Mouse (Mus musculus) heart, postnatal 14 days (tissue): ENCODE results near the gene Fbxo33. TPM values are rescaled to one million over a fixed set of nuclear protein-coding genes. Genes with fewer than 3 reads are reported as not detected.

ENCODE experiments used
- DNase-seq, 2 experiments: peaks; one replicate each; pipeline ENCODE4 v3.0.0; 2021 to 2022
- intact Hi-C: fragments of 180-260 bp; cut with DNase I; formaldehyde crosslinking; loops from one replicate; pipeline ENCODE4 v1.15.1; 2025
- microRNA-seq, 2 experiments: library from miRNA; unstranded; fragments of <30 nt; microRNA quantifications; one replicate each; pipeline ENCODE4 v1.2.0; 2021 to 2022
- total RNA-seq, 2 experiments: library from RNA; stranded (reverse); gene quantifications; 2 replicates each; pipeline ENCODE4 v1.2.3; 2021

The Fbxo33 gene
- total RNA-seq, 2 experiments from 2014 or later = 8.1 to 9.2 TPM

GRCm38 (mm10) chr12:59205571-59205970 lies 14.0 kb downstream of the Fbxo33 start:
- intact Hi-C loops = no loop called here
- no peak for DNase-seq

- DNase-seq = no peak
- intact Hi-C loops = no loop called here
Observed at GRCm38 (mm10) chr12:59199361-59199760, 20.2 kb downstream of the Fbxo33 start.

DNA sequence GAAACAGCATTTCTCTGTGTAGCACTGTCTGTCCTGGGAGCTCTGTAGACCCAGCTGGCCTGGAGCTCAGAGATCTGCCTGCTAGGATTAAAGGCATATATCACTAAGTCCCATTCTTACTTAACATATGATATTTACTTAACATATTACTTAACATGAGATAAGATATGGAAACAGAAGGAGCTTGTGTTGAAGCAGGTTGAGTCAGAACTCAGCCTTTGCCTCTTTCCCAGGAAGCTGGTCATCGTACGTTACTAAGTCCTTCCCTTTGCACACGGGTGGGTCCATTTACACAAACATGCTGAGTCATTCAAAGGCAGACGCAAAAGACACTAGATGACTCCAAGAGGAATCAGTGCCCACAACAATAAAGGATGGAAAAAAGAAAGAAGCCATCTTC lies 20.8 kb downstream of the Fbxo33 start:
- intact Hi-C loops = no loop called here
- DNase-seq = no peak

GRCm38 (mm10) chr12:59195941-59196340 lies 23.6 kb downstream of the Fbxo33 start:
- DNase-seq = no peak
- intact Hi-C loops = no loop called here

GRCm38 (mm10) chr12:59195065-59195464 lies 24.5 kb downstream of the Fbxo33 start:
- intact Hi-C loops = no loop called here
- DNase-seq = no peak

GRCm38 (mm10) chr12:59194341-59195003 lies 25.1 kb downstream of the Fbxo33 start:
- DNase-seq = no peak
- intact Hi-C loops = no loop called here

DNA sequence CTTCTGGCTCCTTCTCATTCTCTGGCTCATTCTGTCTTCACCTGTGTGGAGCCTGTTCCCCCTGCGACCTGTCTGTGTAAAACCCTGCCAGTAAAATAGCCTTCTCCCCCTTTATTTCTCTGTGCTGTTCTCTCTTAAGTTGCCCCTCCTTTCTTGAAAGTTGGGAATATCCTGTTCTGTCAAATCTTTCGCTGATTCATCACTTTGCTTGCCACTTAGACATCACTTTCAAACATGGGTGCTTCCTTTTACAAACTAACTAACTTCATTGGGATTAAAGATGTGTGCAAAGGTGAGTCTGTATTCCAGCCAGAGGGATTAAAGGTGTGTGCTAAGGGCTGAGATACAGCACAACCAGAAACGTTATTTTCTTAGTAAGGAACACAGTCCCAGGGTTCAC lies 25.9 kb downstream of the Fbxo33 start:
- intact Hi-C loops = no loop called here
- no peak for DNase-seq

DNA sequence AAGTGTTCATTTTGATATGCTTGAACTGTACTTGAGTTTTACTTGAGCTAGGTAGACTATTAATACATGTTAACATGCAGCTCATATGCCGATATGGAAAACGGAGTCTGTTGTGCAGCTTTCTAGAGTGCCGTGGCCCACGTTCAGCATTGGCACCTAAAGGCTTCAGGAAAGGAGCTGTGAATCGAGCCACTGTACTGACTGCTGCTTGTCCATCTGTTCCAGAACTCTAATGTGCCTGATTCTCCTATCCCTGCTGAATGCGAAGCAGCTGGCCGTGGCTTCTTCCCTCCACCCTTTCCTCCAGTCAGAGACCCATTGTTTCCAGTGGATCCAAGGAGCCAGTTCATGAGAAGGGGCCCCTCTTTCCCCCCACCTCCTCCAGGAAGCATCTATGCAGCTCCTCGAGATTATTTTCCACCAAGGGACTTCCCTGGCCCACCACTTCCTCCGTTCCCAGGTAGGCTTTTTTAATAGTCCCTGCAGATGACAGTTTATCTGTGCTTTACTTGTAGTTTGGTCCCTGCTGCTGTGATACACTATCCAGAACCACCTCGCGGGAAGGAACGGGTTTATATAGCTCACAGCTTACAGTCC lies 31.3 kb downstream of the Fbxo33 start:
- intact Hi-C loops = no loop called here
- DNase-seq = no peak

GRCm38 (mm10) chr12:59177814-59178213 lies 41.7 kb downstream of the Fbxo33 start:
- no peak for DNase-seq
- intact Hi-C loops = no loop called here

- intact Hi-C loops = no loop called here
- no peak for DNase-seq
Observed at GRCm38 (mm10) chr12:59169935-59170334, 49.6 kb downstream of the Fbxo33 start.

DNA sequence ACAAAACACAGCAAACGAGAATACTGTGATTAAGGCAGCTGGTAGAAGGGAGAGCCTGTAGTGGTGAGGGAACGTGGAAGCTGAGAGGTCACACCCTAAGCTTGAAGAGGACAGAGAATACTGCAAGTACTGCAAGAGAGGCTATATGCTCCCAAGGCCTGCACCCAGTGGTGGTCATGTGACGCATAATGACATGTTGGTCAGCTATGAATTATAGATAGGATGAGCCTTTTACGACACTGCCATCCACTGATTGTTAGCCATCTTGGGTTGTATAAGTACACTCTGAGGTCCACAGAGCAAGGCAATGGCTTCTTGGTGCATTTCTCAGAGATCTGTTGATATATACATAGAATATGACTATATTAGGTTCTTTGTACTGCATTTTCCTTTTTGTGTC lies 53.0 kb downstream of the Fbxo33 start:
- DNase-seq = no peak
- intact Hi-C loops = no loop called here

- intact Hi-C loops = no loop called here
Observed at GRCm38 (mm10) chr12:59164522-59164921, 55.0 kb downstream of the Fbxo33 start.

GRCm38 (mm10) chr12:59162797-59163196 lies 56.7 kb downstream of the Fbxo33 start:
- DNase-seq = no peak
- intact Hi-C loops = no loop called here

More at GRCm38 (mm10) chr12:59164522-59164921, 55.0 kb downstream of the Fbxo33 start:
- DNase-seq = no peak

- intact Hi-C loops = no loop called here
- DNase-seq = no peak
Observed at GRCm38 (mm10) chr12:59161091-59161490, 58.4 kb downstream of the Fbxo33 start.

Small RNAs within 50 kb of the gene (microRNA-seq; reads per million reads assigned to microRNA genes)
- gene Gm27284 = 0 reads per million in 2 experiments

Other genes with a start within 250 kb of the Fbxo33 start
- gene Sec23a, start 207.7 kb downstream of the Fbxo33 start, total RNA-seq = 10 to 100 TPM; 38.3 to 40.9 TPM
- 1 to 10 TPM; 5.5 to 5.9 TPM for gene Gemin2, start 206.3 kb downstream of the Fbxo33 start, total RNA-seq
- gene Trappc6b, start 158.3 kb downstream of the Fbxo33 start, total RNA-seq = 10 to 100 TPM; 46.7 to 50.0 TPM
- 10 to 100 TPM; 25.9 to 26.5 TPM for gene Pnn, start 152.8 kb downstream of the Fbxo33 start, total RNA-seq
- gene Mia2, start 123.9 kb downstream of the Fbxo33 start, total RNA-seq = 10 to 100 TPM; 79.4 to 90.4 TPM